Mouse (Mus musculus): ENCODE data around the gene Sept10.
A peak's percentile ranks its signal among the peaks of the same experiment; 100 is the strongest.

Gene Sept10

GRCm38 (mm10) chr10:59225137-59225536, 3.5 kb upstream of the Sept10 start:
- no peak for DNase-seq (ENCODE audit: low read depth, low spot score)

GRCm38 (mm10) chr10:59223890-59224289, 2.2 kb upstream of the Sept10 start:
- no peak for DNase-seq (ENCODE audit: low read depth, low spot score)

GRCm38 (mm10) chr10:59223301-59223700, 1.7 kb upstream of the Sept10 start:
- no peak for DNase-seq (ENCODE audit: low read depth, low spot score)

- peak; percentile 16 for DNase-seq (ENCODE audit: low read depth, low spot score)
Observed at GRCm38 (mm10) chr10:59222271-59223101, 839 bp upstream of the Sept10 start.

- peak; percentile 45 for DNase-seq (ENCODE audit: low read depth, low spot score)
Observed at GRCm38 (mm10) chr10:59220824-59221472, 699 bp downstream of the Sept10 start.

GRCm38 (mm10) chr10:59200011-59200410, 21.6 kb downstream of the Sept10 start:
- peak; percentile 54 for DNase-seq (ENCODE audit: low read depth, low spot score)

- DNase-seq (ENCODE audit: low read depth, low spot score): no peak
Observed at GRCm38 (mm10) chr10:59196763-59197162, 24.9 kb downstream of the Sept10 start.

- DNase-seq (ENCODE audit: low read depth, low spot score): no peak
Observed at GRCm38 (mm10) chr10:59194891-59195290, 26.8 kb downstream of the Sept10 start.

GRCm38 (mm10) chr10:59182306-59182705, 39.3 kb downstream of the Sept10 start:
- DNase-seq (ENCODE audit: low read depth, low spot score): no peak

- no peak for DNase-seq (ENCODE audit: low read depth, low spot score)
Observed at GRCm38 (mm10) chr10:59179620-59180019, 42.0 kb downstream of the Sept10 start.

- DNase-seq (ENCODE audit: low read depth, low spot score): no peak
Observed at GRCm38 (mm10) chr10:59172539-59172938, 49.1 kb downstream of the Sept10 start.

GRCm38 (mm10) chr10:59171042-59171441, 50.6 kb downstream of the Sept10 start:
- no peak for DNase-seq (ENCODE audit: low read depth, low spot score)

GRCm38 (mm10) chr10:59166104-59166944, 55.3 kb downstream of the Sept10 start:
- peak; percentile 58 for DNase-seq (ENCODE audit: low read depth, low spot score)

- no peak for DNase-seq (ENCODE audit: low read depth, low spot score)
Observed at GRCm38 (mm10) chr10:59162185-59162897, 59.3 kb downstream of the Sept10 start.

- DNase-seq (ENCODE audit: low read depth, low spot score): no peak
Observed at GRCm38 (mm10) chr10:59158627-59159026, 63.0 kb downstream of the Sept10 start.

GRCm38 (mm10) chr10:59152544-59153081, 69.0 kb downstream of the Sept10 start:
- no peak for DNase-seq (ENCODE audit: low read depth, low spot score)

GRCm38 (mm10) chr10:59150938-59151657, 70.5 kb downstream of the Sept10 start:
- DNase-seq (ENCODE audit: low read depth, low spot score): peak; percentile 10

GRCm38 (mm10) chr10:59149956-59150383, 71.7 kb downstream of the Sept10 start:
- DNase-seq (ENCODE audit: low read depth, low spot score): peak; percentile 68

- DNase-seq (ENCODE audit: low read depth, low spot score): no peak
Observed at GRCm38 (mm10) chr10:59133478-59134009, 88.1 kb downstream of the Sept10 start.

Measured in ES-CJ7 (cell line).